Mouse (Mus musculus) midbrain, embryonic 11.5 days (tissue): ENCODE measurements around the gene Supt20. TPM values are rescaled to one million over a fixed set of nuclear protein-coding genes. Genes with fewer than 3 reads are reported as not detected.
A peak's percentile ranks its signal among the peaks of the same experiment; 100 is the strongest.

ENCODE experiments used
- ATAC-seq: fragments of 200-750 bp; cut with Nextera tagmentation; 2 replicates; pipeline ENCODE4 v1.8.0; 2017; ENCODE audit warnings: moderate TSS enrichment, moderate library complexity; ENCODE audit not compliant: low FRiP score
- DNase-seq: peaks from one replicate; pipeline ENCODE4 v3.0.0; 2015; ENCODE audit warnings: low spot score; ENCODE audit errors: missing footprints
- H3K27ac ChIP-seq: fragments of 300-500 bp; sonication (generic); 2 replicates; pipeline ENCODE4 v1.5.1; 2014; ENCODE audit warnings: low read depth, low read length
- H3K27me3 ChIP-seq: fragments of 300-500 bp; sonication (generic); 2 replicates; pipeline ENCODE4 v1.6.1; 2014; ENCODE audit warnings: mild to moderate bottlenecking, low read length, moderate library complexity, mixed read lengths; ENCODE audit not compliant: control insufficient read depth, insufficient read depth
- H3K36me3 ChIP-seq: fragments of 300-500 bp; sonication (generic); 2 replicates; pipeline ENCODE4 v1.6.1; 2014; ENCODE audit warnings: mild to moderate bottlenecking, low read length, moderate library complexity, mixed read lengths; ENCODE audit not compliant: control insufficient read depth, insufficient read depth
- H3K4me1 ChIP-seq: fragments of 300-500 bp; sonication (generic); 2 replicates; pipeline ENCODE4 v1.6.1; 2014; ENCODE audit warnings: low read length; ENCODE audit not compliant: control insufficient read depth, insufficient read depth
- H3K4me2 ChIP-seq: fragments of 300-500 bp; sonication (generic); 2 replicates; pipeline ENCODE4 v1.6.1; 2014; ENCODE audit warnings: mild to moderate bottlenecking, moderate library complexity
- H3K4me3 ChIP-seq: fragments of 300-500 bp; sonication (generic); 2 replicates; pipeline ENCODE4 v1.5.1; 2014; ENCODE audit warnings: low read depth, low read length
- H3K9ac ChIP-seq: fragments of 300-500 bp; sonication (generic); 2 replicates; pipeline ENCODE4 v1.6.1; 2014; ENCODE audit warnings: low read length
- H3K9me3 ChIP-seq: fragments of 300-500 bp; sonication (generic); 2 replicates; pipeline ENCODE4 v1.6.1; 2016; ENCODE audit warnings: low read length; ENCODE audit not compliant: control insufficient read depth
- WGBS: fragments of 180-500 bp; shearing (Covaris S2); extraction: QIAGEN DNeasy Blood & Tissue Kit; methylation state at CpG from one replicate; pipeline ENCODE4 v1.1.7; 2014; 5-methylcytosine and 5-hydroxymethylcytosine counted together
- polyA plus RNA-seq: library from polyadenylated mRNA; unstranded; fragments of >200 nt; fragmentation: Nextera tagmentation; extraction: Ambion mirVana; gene quantifications from 2 replicates; pipeline ENCODE4 v1.2.1, GENCODE M21; 2014

The Supt20 gene
- polyA plus RNA-seq, 1 experiment from 2014 or later: 117 TPM

- no peak for DNase-seq
- Histone ChIP-seq H3K27ac (no peak overlapping the region), H3K9ac (no peak overlapping the region), H3K4me3 (no peak overlapping the region), H3K27me3 (no peaks in the 10 kb centered on the region), H3K9me3 (no peaks in the 10 kb centered on the region), H3K36me3 (peaks cover 6% of the 10 kb centered on the region), H3K4me2 (no peak overlapping the region), H3K4me1 (no peaks in the 10 kb centered on the region)
- ATAC-seq: no peak
- 79% methylated on average over 10 of the region's 10 CpGs for WGBS
These were observed 31.3 kb downstream of the Supt20 start for GRCm38 (mm10) chr3:54723741-54724500.

- DNase-seq: no peak
- Histone ChIP-seq H3K4me1 (no peaks in the 10 kb centered on the region), H3K27ac (no peak overlapping the region), H3K4me2 (no peak overlapping the region), H3K9me3 (no peaks in the 10 kb centered on the region), H3K4me3 (no peak overlapping the region), H3K9ac (no peak overlapping the region), H3K27me3 (no peaks in the 10 kb centered on the region), H3K36me3 (peaks cover 10% of the 10 kb centered on the region)
- 91% methylated on average over 2 of the region's 2 CpGs for WGBS
- no peak for ATAC-seq
These were observed 32.7 kb downstream of the Supt20 start for GRCm38 (mm10) chr3:54725344-54725743.

GRCm38 (mm10) chr3:54727588-54727987, 35.0 kb downstream of the Supt20 start:
- peaks cover 16% of the 10 kb centered on the region for H3K36me3 ChIP-seq
- WGBS: 100% methylated on average over 2 of the region's 2 CpGs
- ATAC-seq: no peak

GRCm38 (mm10) chr3:54728100-54728499, 35.5 kb downstream of the Supt20 start:
- Histone ChIP-seq H3K9me3 (no peaks in the 10 kb centered on the region), H3K4me2 (no peak overlapping the region), H3K4me1 (no peaks in the 10 kb centered on the region), H3K4me3 (no peak overlapping the region), H3K9ac (no peak overlapping the region), H3K27ac (no peak overlapping the region), H3K36me3 (peaks cover 16% of the 10 kb centered on the region), H3K27me3 (no peaks in the 10 kb centered on the region)
- 94% methylated on average over 6 of the region's 6 CpGs for WGBS
- no peak for DNase-seq
- ATAC-seq: no peak

More at GRCm38 (mm10) chr3:54727588-54727987, 35.0 kb downstream of the Supt20 start:
- H3K4me1 ChIP-seq: no peaks in the 10 kb centered on the region
- H3K9ac ChIP-seq: no peak overlapping the region
- DNase-seq: no peak
- no peaks in the 10 kb centered on the region for H3K27me3 ChIP-seq
- H3K4me2 ChIP-seq: no peak overlapping the region
- no peak overlapping the region for H3K4me3 ChIP-seq
- no peaks in the 10 kb centered on the region for H3K9me3 ChIP-seq
- no peak overlapping the region for H3K27ac ChIP-seq

- DNase-seq (no peak), ATAC-seq (no peak)
- no peaks in the 10 kb centered on the region for H3K27me3 ChIP-seq
- H3K4me2 ChIP-seq: no peak overlapping the region
- WGBS: 88% methylated on average over 8 of the region's 8 CpGs
- no peak overlapping the region for H3K9ac ChIP-seq
- H3K27ac ChIP-seq: no peak overlapping the region
- H3K36me3 ChIP-seq: peaks cover 16% of the 10 kb centered on the region
- peaks cover 8% of the 10 kb centered on the region for H3K4me1 ChIP-seq
- H3K9me3 ChIP-seq: no peaks in the 10 kb centered on the region
- no peak overlapping the region for H3K4me3 ChIP-seq
These were observed 39.1 kb downstream of the Supt20 start for GRCm38 (mm10) chr3:54731626-54732150.

GRCm38 (mm10) chr3:54732371-54732770, 39.8 kb downstream of the Supt20 start:
- no peak for ATAC-seq
- Histone ChIP-seq H3K36me3 (peaks cover 16% of the 10 kb centered on the region), H3K4me2 (no peak overlapping the region), H3K9me3 (no peaks in the 10 kb centered on the region), H3K4me1 (peaks cover 8% of the 10 kb centered on the region), H3K27ac (no peak overlapping the region), H3K27me3 (no peaks in the 10 kb centered on the region), H3K9ac (no peak overlapping the region), H3K4me3 (no peak overlapping the region)
- WGBS: 97% methylated on average over 4 of the region's 4 CpGs
- no peak for DNase-seq

- ATAC-seq (peak; percentile 95), DNase-seq (peak; percentile 99)
- Histone ChIP-seq H3K4me2 (peak overlapping the region; percentile 88), H3K36me3 (peaks cover 11% of the 10 kb centered on the region), H3K27ac (peak overlapping the region; percentile 98), H3K9ac (peak overlapping the region; percentile 95), H3K4me1 (peaks cover 8% of the 10 kb centered on the region), H3K9me3 (no peaks in the 10 kb centered on the region), H3K27me3 (no peaks in the 10 kb centered on the region), H3K4me3 (peak overlapping the region; percentile 91)
- WGBS: under 1% methylated on average over 77 of the region's 84 CpGs
These were observed 42.0 kb downstream of the Supt20 start for GRCm38 (mm10) chr3:54734411-54735246.

GRCm38 (mm10) chr3:54735247-54736046, 42.8 kb downstream of the Supt20 start, which contains the start of the genes Exosc8 and Alg5:
Gene Exosc8, minus strand, starts transcription at chr3:54735393.
Gene Alg5, plus strand, starts transcription at chr3:54735539.
- H3K36me3 ChIP-seq: peaks cover 6% of the 10 kb centered on the region
- peak within 1 kb of the TSS; percentile 98 for H3K27ac ChIP-seq
- no peaks in the 10 kb centered on the region for H3K27me3 ChIP-seq
- peaks cover 8% of the 10 kb centered on the region for H3K4me1 ChIP-seq
- WGBS: under 1% methylated on average over 61 of the region's 65 CpGs
- H3K9me3 ChIP-seq: no peaks in the 10 kb centered on the region
- H3K9ac ChIP-seq: peak within 1 kb of the TSS; percentile 95
- H3K4me3 ChIP-seq: peak within 1 kb of the TSS; percentile 91
- ATAC-seq (peak; percentile 93), DNase-seq (peak; percentile 100)
- H3K4me2 ChIP-seq: peak within 1 kb of the TSS; percentile 88
